Mouse (Mus musculus) stomach, postnatal 0 days (tissue): ENCODE measurements around the gene Abca13. TPM values are rescaled to one million over a fixed set of nuclear protein-coding genes. Genes with fewer than 3 reads are reported as not detected.
A peak's percentile ranks its signal among the peaks of the same experiment; 100 is the strongest.
"Not testable (repeated sequence)": the region's sequence is repeated elsewhere in the genome, so short reads cannot be mapped to it uniquely, and the experiment has no call there.

Experiments
- ATAC-seq: fragments of 200-750 bp; cut with Nextera tagmentation; 2 replicates; pipeline ENCODE4 v1.8.0; 2017; ENCODE audit not compliant: low FRiP score, low TSS enrichment
- DNase-seq: peaks from one replicate; pipeline ENCODE4 v3.0.0-alpha.2; 2016; ENCODE audit warnings: low spot score
- H3K27ac ChIP-seq: fragments of 300-500 bp; sonication (generic); replicated peaks from 2 replicates; pipeline ENCODE4 v1.5.1; 2014; ENCODE audit warnings: mild to moderate bottlenecking, control low read depth
- H3K27me3 ChIP-seq: fragments of 300-500 bp; sonication (generic); 2 replicates; pipeline ENCODE4 v1.6.1; 2014; ENCODE audit warnings: low read length; ENCODE audit not compliant: control insufficient read depth, insufficient read depth
- H3K36me3 ChIP-seq: fragments of 300-500 bp; sonication (generic); 2 replicates; pipeline ENCODE4 v1.6.1; 2014; ENCODE audit warnings: low read length, mixed read lengths; ENCODE audit not compliant: control insufficient read depth, insufficient read depth
- H3K4me1 ChIP-seq: fragments of 300-500 bp; sonication (generic); replicated peaks from 2 replicates; pipeline ENCODE4 v1.6.1; 2014; ENCODE audit warnings: antibody characterized with exemption; ENCODE audit not compliant: control insufficient read depth, insufficient read depth
- H3K4me2 ChIP-seq: fragments of 300-500 bp; sonication (generic); replicated peaks from 2 replicates; pipeline ENCODE4 v1.6.1; 2014; ENCODE audit warnings: low read depth, mild to moderate bottlenecking, control low read depth, moderate library complexity
- H3K4me3 ChIP-seq: fragments of 300-500 bp; sonication (generic); 2 replicates; pipeline ENCODE4 v1.5.1; 2014; ENCODE audit warnings: low read depth, low read length, control low read depth
- H3K9ac ChIP-seq: fragments of 300-500 bp; sonication (generic); 2 replicates; pipeline ENCODE4 v1.6.1; 2014; ENCODE audit warnings: mild to moderate bottlenecking, low read length, control low read depth, mixed read lengths
- H3K9me3 ChIP-seq: fragments of 300-500 bp; sonication (generic); 2 replicates; pipeline ENCODE4 v1.6.1; 2016; ENCODE audit warnings: low read length; ENCODE audit not compliant: control insufficient read depth
- CTCF ChIP-seq: IDR thresholded peaks from 2 replicates; pipeline ENCODE4 v1.5.1; 2016; ENCODE audit warnings: antibody characterized with exemption, low read depth, mild to moderate bottlenecking, moderate library complexity
- EP300 ChIP-seq: optimal IDR thresholded peaks from 2 replicates; pipeline ENCODE3; 2016; ENCODE audit warnings: antibody characterized with exemption
- WGBS: fragments of 180-500 bp; shearing (Covaris S2); extraction: QIAGEN DNeasy Blood & Tissue Kit; methylation state at CpG from one replicate; pipeline ENCODE4 v1.1.7; 2014; 5-methylcytosine and 5-hydroxymethylcytosine counted together
- polyA plus RNA-seq: library from polyadenylated mRNA; unstranded; fragments of >200 nt; fragmentation: Nextera tagmentation; extraction: Ambion mirVana; gene quantifications from 2 replicates; pipeline ENCODE4 v1.2.1, GENCODE M21; 2015

Abca13 gene
- polyA plus RNA-seq, 1 experiment from 2014 or later: 0.01 TPM

DNA sequence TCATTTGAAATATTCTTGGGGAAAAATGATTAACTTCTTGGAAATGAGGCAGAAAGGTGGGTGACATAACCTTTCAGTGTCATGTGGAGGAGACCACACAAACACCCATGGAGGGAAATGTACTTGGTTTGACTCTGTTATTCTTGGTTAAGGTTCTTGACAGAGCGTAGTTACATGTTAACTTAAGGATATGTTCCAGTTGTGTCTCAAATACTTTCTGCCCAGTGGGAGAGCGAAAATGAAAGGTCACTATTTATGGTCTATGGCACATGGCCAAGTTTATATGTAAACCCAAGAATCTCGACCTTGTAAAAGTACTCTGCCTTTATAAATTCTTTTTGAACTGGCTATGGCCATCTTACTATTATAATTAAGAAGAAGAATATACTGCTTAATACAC, 31.8 kb upstream of the Abca13 start:
- H3K27me3 ChIP-seq: no peaks in the 10 kb centered on the region
- no peak overlapping the region for H3K9ac ChIP-seq
- no peaks in the 10 kb centered on the region for H3K36me3 ChIP-seq
- WGBS: 27% methylated on average over 3 of the region's 3 CpGs
- no peak overlapping the region for H3K27ac ChIP-seq
- DNase-seq (no peak), ATAC-seq (no peak)
- TF ChIP-seq CTCF (no peak), EP300 (no peak)
- no peak overlapping the region for H3K4me2 ChIP-seq
- H3K4me3 ChIP-seq: no peak overlapping the region
- no peaks in the 10 kb centered on the region for H3K4me1 ChIP-seq
- H3K9me3 ChIP-seq: no peaks in the 10 kb centered on the region

GRCm38 (mm10) chr11:9167331-9167730, 24.4 kb upstream of the Abca13 start:
- no peaks in the 10 kb centered on the region for H3K4me1 ChIP-seq
- no peak for ATAC-seq
- H3K27me3 ChIP-seq: no peaks in the 10 kb centered on the region
- H3K4me3 ChIP-seq: no peak overlapping the region
- no peak for DNase-seq
- no peak overlapping the region for H3K27ac ChIP-seq
- TF ChIP-seq CTCF (no peak), EP300 (no peak)
- WGBS: 68% methylated on average over 2 of the region's 2 CpGs
- H3K4me2 ChIP-seq: no peak overlapping the region
- no peaks in the 10 kb centered on the region for H3K36me3 ChIP-seq
- no peak overlapping the region for H3K9ac ChIP-seq
- no peaks in the 10 kb centered on the region for H3K9me3 ChIP-seq

- Histone ChIP-seq H3K4me1 (no peaks in the 10 kb centered on the region), H3K9me3 (no peaks in the 10 kb centered on the region), H3K27me3 (no peaks in the 10 kb centered on the region), H3K27ac (no peak overlapping the region), H3K4me3 (no peak overlapping the region), H3K4me2 (no peak overlapping the region), H3K9ac (no peak overlapping the region), H3K36me3 (no peaks in the 10 kb centered on the region)
- WGBS: 73% methylated on average over 1 of the region's 1 CpGs
- no peak for TF ChIP-seq EP300
- no peak for TF ChIP-seq CTCF
- no peak for ATAC-seq
- DNase-seq: no peak
These were observed 10.3 kb upstream of the Abca13 start for GRCm38 (mm10) chr11:9181477-9181876.

GRCm38 (mm10) chr11:9189471-9189870, 2.3 kb upstream of the Abca13 start:
- H3K4me3 ChIP-seq, H3K36me3 ChIP-seq, H3K27ac ChIP-seq, H3K27me3 ChIP-seq, DNase-seq, H3K4me1 ChIP-seq, H3K4me2 ChIP-seq, ATAC-seq, H3K9ac ChIP-seq, H3K9me3 ChIP-seq: not testable (repeated sequence)

GRCm38 (mm10) chr11:9190772-9191554, 779 bp upstream of the Abca13 start:
- ATAC-seq: peak; percentile 38; the same call in 1 of the 2 replicates

DNA sequence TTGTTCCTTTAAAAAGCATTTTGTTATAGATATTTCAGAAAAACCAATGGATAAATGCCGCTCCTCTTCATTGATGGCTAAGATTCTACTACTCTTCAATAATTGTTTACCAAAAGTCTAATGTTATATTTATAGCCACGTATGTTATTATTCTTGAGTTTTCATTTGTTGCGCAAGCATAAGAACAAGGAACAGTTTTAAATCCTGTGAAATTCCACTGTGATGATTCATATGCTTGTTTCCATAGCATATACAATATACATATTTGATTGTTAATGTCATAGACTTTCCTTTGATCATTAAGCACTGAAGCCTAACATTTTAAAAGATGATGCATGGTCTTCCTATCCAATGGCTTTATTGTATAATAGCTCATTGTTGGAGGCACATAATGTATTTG, 3.1 kb downstream of the Abca13 start:
- no peak for DNase-seq
- Histone ChIP-seq H3K4me3 (no peak overlapping the region), H3K4me1 (no peaks in the 10 kb centered on the region), H3K27ac (no peak overlapping the region), H3K9ac (no peak overlapping the region), H3K4me2 (no peak overlapping the region), H3K36me3 (no peaks in the 10 kb centered on the region), H3K9me3 (no peaks in the 10 kb centered on the region), H3K27me3 (no peaks in the 10 kb centered on the region)
- WGBS: 71% methylated on average over 3 of the region's 3 CpGs
- no peak for ATAC-seq
- TF ChIP-seq CTCF (no peak), EP300 (no peak)

More at GRCm38 (mm10) chr11:9190772-9191554, 779 bp upstream of the Abca13 start:
- H3K9ac ChIP-seq: no peak overlapping the region
- H3K27me3 ChIP-seq: no peaks in the 10 kb centered on the region
- no peak for TF ChIP-seq EP300
- no peak for TF ChIP-seq CTCF
- DNase-seq: no peak
- no peaks in the 10 kb centered on the region for H3K4me1 ChIP-seq
- H3K4me2 ChIP-seq: no peak overlapping the region
- no peaks in the 10 kb centered on the region for H3K36me3 ChIP-seq
- no peak overlapping the region for H3K27ac ChIP-seq
- H3K4me3 ChIP-seq: no peak overlapping the region
- H3K9me3 ChIP-seq: no peaks in the 10 kb centered on the region
- 35% methylated on average over 11 of the region's 11 CpGs for WGBS
